Mouse (Mus musculus) ES-CJ7 (cell line): ENCODE results near the gene Osbpl6.
A peak's percentile ranks its signal among the peaks of the same experiment; 100 is the strongest.

Source experiments
- DNase-seq: peaks from one replicate; pipeline ENCODE4 v3.0.0; 2011; ENCODE audit warnings: low read depth, low spot score

Osbpl6 gene

DNA sequence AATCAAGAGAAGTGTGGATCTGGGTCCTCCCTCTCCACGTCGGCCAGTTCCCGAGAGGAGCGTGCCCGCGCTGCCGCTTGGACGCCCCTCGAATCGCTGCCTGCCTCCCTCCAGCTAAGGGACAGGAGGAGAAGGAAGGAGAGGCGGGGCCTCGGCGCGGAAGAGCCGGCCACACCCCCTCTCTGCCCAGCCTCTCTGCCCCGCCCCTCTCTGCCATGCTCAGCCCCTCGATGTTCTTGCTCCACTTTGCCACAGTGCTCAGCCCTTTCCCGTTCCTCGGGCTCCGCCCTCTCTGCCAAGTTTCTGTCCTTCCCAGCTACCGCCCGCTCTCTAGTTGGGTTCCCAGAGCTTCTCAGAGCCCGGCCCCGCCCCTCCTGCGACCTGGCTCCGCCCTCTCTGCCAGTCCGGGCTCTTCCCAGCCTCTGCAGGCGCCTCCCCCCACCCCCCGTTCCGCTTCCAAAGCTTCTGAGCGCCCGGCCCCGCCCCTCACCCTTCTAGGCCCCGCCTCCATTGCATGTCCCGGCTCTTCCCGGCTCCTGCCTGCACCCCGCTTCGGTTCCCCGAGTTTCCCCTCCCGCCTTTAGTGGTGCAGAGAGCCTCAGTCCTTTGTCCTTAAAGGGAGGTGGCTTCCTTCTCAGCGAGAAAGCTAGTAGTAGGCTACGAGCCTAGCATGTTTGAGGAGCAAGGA, 241.7 kb downstream of the Osbpl6 start, which contains the start of the genes Prkra and Pjvk:
Gene Prkra (minus strand): TSS at position 133 of the 688 bp plus-strand sequence.
Gene Pjvk (plus strand): TSS at position 594 of the 688 bp plus-strand sequence.
- peak; percentile 97 for DNase-seq

DNA sequence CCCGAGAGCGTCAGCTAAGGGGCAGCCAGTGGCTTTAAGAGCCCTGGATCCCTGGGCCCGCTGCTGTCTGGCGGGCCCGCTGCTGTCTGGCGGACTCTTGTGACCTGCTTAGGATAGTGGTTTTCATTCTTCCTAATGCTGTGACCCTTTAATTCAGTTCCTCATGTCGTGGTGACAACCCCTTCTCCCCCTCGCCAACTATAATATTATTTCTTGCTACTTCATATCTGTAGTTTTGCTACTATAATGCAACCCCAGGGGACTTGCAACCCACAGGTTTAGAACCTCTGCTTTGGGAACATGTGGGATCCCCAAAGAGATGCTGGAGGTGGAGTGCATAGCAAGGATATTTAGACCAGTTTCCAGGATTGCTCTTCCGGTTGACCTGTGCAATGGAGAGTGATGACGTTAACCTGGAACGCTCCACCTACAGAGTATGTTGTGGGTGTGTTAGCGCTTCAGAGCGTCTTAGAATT, 242.4 kb downstream of the Osbpl6 start:
- DNase-seq, result peak; percentile 54
